Mouse (Mus musculus): Measurements from ENCODE around the gene Ikzf1. TPM values are rescaled to one million over a fixed set of nuclear protein-coding genes. Genes with fewer than 3 reads are reported as not detected.
A peak's percentile ranks its signal among the peaks of the same experiment; 100 is the strongest.

The Ikzf1 gene
- polyA plus RNA-seq, 1 experiment from 2014 or later = 0.39 TPM

GRCm38 (mm10) chr11:11677165-11677564 is 7.6 kb upstream of the Ikzf1 start:
- no peaks in the 10 kb centered on the region for H3K36me3 ChIP-seq (ENCODE audit: control insufficient read depth, insufficient read depth, low read length)
- no peak overlapping the region for H3K27ac ChIP-seq (replicated peaks)
- ATAC-seq (ENCODE audit: low FRiP score, low TSS enrichment) (no peak), DNase-seq (ENCODE audit: low spot score) (no peak)
- no peaks in the 10 kb centered on the region for H3K4me1 ChIP-seq (replicated peaks; ENCODE audit: control insufficient read depth, insufficient read depth)
- 75% methylated on average over 7 of the region's 7 CpGs for WGBS
- H3K4me3 ChIP-seq (ENCODE audit: low read depth, low read length) = no peak overlapping the region
- H3K4me2 ChIP-seq (replicated peaks; ENCODE audit: low read depth) = no peak overlapping the region
- no peak overlapping the region for H3K9ac ChIP-seq (ENCODE audit: low read length)
- no peaks in the 10 kb centered on the region for H3K9me3 ChIP-seq (ENCODE audit: control insufficient read depth, low read length)
- H3K27me3 ChIP-seq (ENCODE audit: control insufficient read depth, insufficient read depth, low read length) = no peaks in the 10 kb centered on the region
- TF ChIP-seq CTCF (IDR thresholded peaks at IDR 0.05; ENCODE audit: low read depth) (no peak), EP300 (optimal IDR thresholded peaks at IDR 0.05) (no peak)

DNA sequence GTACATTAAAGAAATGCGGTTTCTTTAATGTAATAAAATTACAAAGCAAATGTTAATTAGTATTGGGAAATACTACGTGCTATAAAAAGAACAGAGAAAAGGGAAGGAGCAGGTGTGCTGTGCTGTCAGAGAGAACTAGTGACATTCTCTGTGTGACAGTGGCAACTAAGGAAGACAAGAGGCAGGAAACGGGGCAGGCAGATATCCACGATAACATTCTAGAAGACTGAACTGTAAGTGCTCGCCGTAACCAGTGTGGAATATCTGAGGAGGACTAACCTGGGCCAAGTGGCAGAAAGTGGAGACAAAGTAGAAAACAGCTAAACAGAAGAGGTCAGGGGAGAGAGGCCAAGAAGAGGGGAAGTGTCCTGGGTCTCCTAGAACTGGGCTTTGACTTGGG is 5.8 kb upstream of the Ikzf1 start:
- no peaks in the 10 kb centered on the region; the same call in 1 of the 2 replicates for H3K27me3 ChIP-seq (ENCODE audit: control insufficient read depth, insufficient read depth, low read length)
- no peak overlapping the region for H3K4me3 ChIP-seq (ENCODE audit: low read depth, low read length)
- no peaks in the 10 kb centered on the region for H3K4me1 ChIP-seq (replicated peaks; ENCODE audit: control insufficient read depth, insufficient read depth)
- DNase-seq (ENCODE audit: low spot score) (no peak), ATAC-seq (ENCODE audit: low FRiP score, low TSS enrichment) (no peak)
- H3K27ac ChIP-seq (replicated peaks) = no peak overlapping the region
- no peaks in the 10 kb centered on the region for H3K9me3 ChIP-seq (ENCODE audit: control insufficient read depth, low read length)
- H3K36me3 ChIP-seq (ENCODE audit: control insufficient read depth, insufficient read depth, low read length) = no peaks in the 10 kb centered on the region
- 70% methylated on average over 6 of the region's 6 CpGs for WGBS
- TF ChIP-seq CTCF (IDR thresholded peaks at IDR 0.05; ENCODE audit: low read depth) (no peak), EP300 (optimal IDR thresholded peaks at IDR 0.05) (no peak)
- H3K4me2 ChIP-seq (replicated peaks; ENCODE audit: low read depth) = no peak overlapping the region
- no peak overlapping the region for H3K9ac ChIP-seq (ENCODE audit: low read length)

DNA sequence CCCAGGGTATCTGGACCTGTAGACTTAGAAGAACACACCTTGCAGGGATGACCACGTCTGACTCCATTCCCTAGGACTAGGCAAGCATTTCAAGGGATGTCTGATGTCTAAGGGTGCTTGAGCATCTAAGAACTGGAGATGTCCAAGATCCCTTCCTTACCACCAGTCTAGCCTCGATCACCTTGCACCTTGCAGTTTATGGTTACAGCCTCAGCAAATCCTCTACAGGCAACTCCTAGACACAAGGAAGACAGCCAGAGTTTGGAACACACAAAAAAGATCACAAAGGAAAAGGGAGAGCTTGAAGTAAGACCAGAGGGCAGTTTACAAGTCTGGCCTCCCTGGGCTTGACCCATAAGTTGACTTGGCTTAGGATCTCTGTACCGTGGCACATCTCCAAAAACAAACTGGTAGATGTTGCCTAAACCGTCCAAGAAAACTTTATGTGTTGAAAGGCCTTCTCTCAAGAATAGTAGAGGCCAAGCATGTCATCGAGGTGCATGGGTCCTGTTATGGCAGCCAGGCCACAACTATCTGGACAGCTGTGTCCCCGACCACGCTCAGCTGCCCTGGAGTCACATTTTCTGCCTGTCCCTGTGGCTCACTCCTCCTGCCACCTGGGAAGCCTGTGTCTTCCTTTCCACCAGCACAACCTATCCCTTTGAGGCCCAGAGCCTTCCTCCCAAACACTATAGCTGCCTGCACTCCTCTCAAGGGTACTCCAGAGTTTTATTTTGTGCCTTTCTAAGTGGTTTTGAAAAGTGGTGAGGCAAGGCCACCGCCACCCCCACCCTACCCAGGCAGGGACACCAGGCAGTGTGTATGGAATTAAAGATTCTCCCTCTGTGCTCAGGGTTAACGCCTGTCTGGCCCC is 510 bp upstream of the Ikzf1 start:
- no peak for TF ChIP-seq EP300 (optimal IDR thresholded peaks at IDR 0.05)
- ATAC-seq (ENCODE audit: low FRiP score, low TSS enrichment) = no peak
- Histone ChIP-seq H3K9me3 (ENCODE audit: control insufficient read depth, low read length) (no peaks in the 10 kb centered on the region), H3K4me1 (replicated peaks; ENCODE audit: control insufficient read depth, insufficient read depth) (no peaks in the 10 kb centered on the region), H3K4me2 (replicated peaks; ENCODE audit: low read depth) (no peak overlapping the region), H3K27me3 (ENCODE audit: control insufficient read depth, insufficient read depth, low read length) (no peaks in the 10 kb centered on the region; the same call in 1 of the 2 replicates), H3K36me3 (ENCODE audit: control insufficient read depth, insufficient read depth, low read length) (no peaks in the 10 kb centered on the region), H3K27ac (replicated peaks) (no peak overlapping the region), H3K4me3 (ENCODE audit: low read depth, low read length) (no peak overlapping the region), H3K9ac (ENCODE audit: low read length) (no peak overlapping the region)
- DNase-seq (ENCODE audit: low spot score) = no peak
- 71% methylated on average over 9 of the region's 9 CpGs for WGBS

DNA sequence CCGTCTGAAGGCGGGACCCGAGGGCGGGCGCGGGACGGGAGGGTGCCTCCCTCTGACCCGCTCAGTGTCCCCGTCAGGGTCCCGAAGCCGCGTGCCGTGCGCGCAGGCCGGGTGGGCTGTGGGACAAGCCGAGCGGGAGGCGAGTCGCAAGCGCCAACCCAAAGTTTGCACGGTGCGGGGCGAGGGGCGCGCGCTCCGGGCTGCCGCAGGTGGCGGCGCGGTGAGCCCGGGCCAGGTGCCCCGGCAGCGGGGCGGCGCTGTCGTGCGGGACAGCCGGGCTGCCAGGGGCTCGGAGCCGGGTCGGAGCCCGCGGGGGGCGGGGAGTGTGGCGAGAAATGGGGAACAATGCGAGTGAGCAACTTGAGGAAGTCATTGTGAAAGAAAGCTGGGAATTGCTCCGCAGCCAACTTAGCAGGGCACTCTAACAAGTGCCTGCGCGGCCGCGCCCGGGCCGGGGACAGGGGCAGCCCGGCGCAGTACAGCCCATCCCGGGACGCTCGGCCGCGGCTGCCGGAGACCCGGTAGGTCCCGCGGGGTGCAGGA is 1.1 kb downstream of the Ikzf1 start:
- Histone ChIP-seq H3K9ac (ENCODE audit: low read length) (peak overlapping the region; percentile 47), H3K9me3 (ENCODE audit: control insufficient read depth, low read length) (no peaks in the 10 kb centered on the region), H3K27me3 (ENCODE audit: control insufficient read depth, insufficient read depth, low read length) (no peaks in the 10 kb centered on the region; the same call in 1 of the 2 replicates), H3K36me3 (ENCODE audit: control insufficient read depth, insufficient read depth, low read length) (no peaks in the 10 kb centered on the region), H3K27ac (replicated peaks) (no peak overlapping the region), H3K4me3 (ENCODE audit: low read depth, low read length) (peak overlapping the region; percentile 65), H3K4me2 (replicated peaks; ENCODE audit: low read depth) (peak overlapping the region; percentile 96), H3K4me1 (replicated peaks; ENCODE audit: control insufficient read depth, insufficient read depth) (no peaks in the 10 kb centered on the region)
- ATAC-seq (ENCODE audit: low FRiP score, low TSS enrichment) = peak; percentile 70
- peak; percentile 51 for DNase-seq (ENCODE audit: low spot score)
- TF ChIP-seq CTCF (IDR thresholded peaks at IDR 0.05; ENCODE audit: low read depth) (no peak), EP300 (optimal IDR thresholded peaks at IDR 0.05) (no peak)
- WGBS = under 1% methylated on average over 64 of the region's 66 CpGs

GRCm38 (mm10) chr11:11686569-11687051 is 1.8 kb downstream of the Ikzf1 start:
- Histone ChIP-seq H3K4me3 (ENCODE audit: low read depth, low read length) (peak overlapping the region; percentile 65), H3K4me2 (replicated peaks; ENCODE audit: low read depth) (peak overlapping the region; percentile 96), H3K9ac (ENCODE audit: low read length) (no peak overlapping the region), H3K27me3 (ENCODE audit: control insufficient read depth, insufficient read depth, low read length) (no peaks in the 10 kb centered on the region; the same call in 1 of the 2 replicates), H3K9me3 (ENCODE audit: control insufficient read depth, low read length) (no peaks in the 10 kb centered on the region), H3K4me1 (replicated peaks; ENCODE audit: control insufficient read depth, insufficient read depth) (no peaks in the 10 kb centered on the region), H3K27ac (replicated peaks) (no peak overlapping the region), H3K36me3 (ENCODE audit: control insufficient read depth, insufficient read depth, low read length) (no peaks in the 10 kb centered on the region)
- no peak for TF ChIP-seq EP300 (optimal IDR thresholded peaks at IDR 0.05)
- TF ChIP-seq CTCF (IDR thresholded peaks at IDR 0.05; ENCODE audit: low read depth) = no peak
- 9% methylated on average over 16 of the region's 16 CpGs for WGBS
- ATAC-seq (ENCODE audit: low FRiP score, low TSS enrichment) (no peak), DNase-seq (ENCODE audit: low spot score) (no peak)
